ENCODE assay signal across 11 mouse cellular contexts in genomic region chr12:17097800-17098271, GRCm38 (mm10).
DNase-seq lines count a peak whose midpoint lies in the region; ATAC-seq lines count a peak whose summit lies in the region.
"Had no signal": no experiment of that assay in that cellular context is flagged by ENCODE, and none has a peak within 500 bp of the region (broad histone marks: within the 10 kb centered on the region; RNA-seq: fewer than 3 reads in every experiment).

No protein-coding gene starts in this region.

- peak; percentile 65 to 73 for DNase-seq in right cerebral cortex, adult 2 months (ENCODE audit: low spot score in 2 of 2)
- no peak for DNase-seq in right cerebral cortex, postnatal 25 days
- no peak for DNase-seq in gastrocnemius, postnatal 10 days
- no peak for DNase-seq in spleen, adult 18-20 months
- DNase-seq in heart, postnatal 36 days = no peak
- DNase-seq: adrenal gland, postnatal 25 days; lung, adult 2 months had no signal

- WGBS in hindbrain, embryonic 12.5 days = 38% methylated on average over 15 of the region's 15 CpGs
- 8% methylated on average over 15 of the region's 15 CpGs for WGBS in limb, embryonic 13.5 days
- WGBS in kidney, embryonic 14.5 days = 48% methylated on average over 15 of the region's 15 CpGs

- peak; percentile 58 for ATAC-seq in hindbrain, embryonic 12.5 days (ENCODE audit: low FRiP score)
- peak; percentile 40 for ATAC-seq in limb, embryonic 13.5 days (ENCODE audit: low FRiP score, low read depth)
- no peak for ATAC-seq in kidney, embryonic 14.5 days (ENCODE audit: low FRiP score, low TSS enrichment)
- ATAC-seq: intestine, embryonic 15.5 days had no signal

- H3K4me2 ChIP-seq in hindbrain, embryonic 12.5 days (replicated peaks) = peak overlapping the region; percentile 39
- peak overlapping the region; percentile 54 for H3K4me2 ChIP-seq in limb, embryonic 13.5 days (replicated peaks)
- H3K4me2 ChIP-seq in kidney, embryonic 14.5 days (replicated peaks; ENCODE audit: low read depth, low read length) = no peak overlapping the region
- H3K4me2 ChIP-seq: intestine, embryonic 15.5 days had no signal

- H3K9ac ChIP-seq in hindbrain, embryonic 12.5 days = no peak overlapping the region
- H3K9ac ChIP-seq in limb, embryonic 13.5 days = peak overlapping the region; percentile 39; the same call in 1 of the 2 replicates
- no peak overlapping the region for H3K9ac ChIP-seq in kidney, embryonic 14.5 days (ENCODE audit: low read depth, low read length)
- H3K9ac ChIP-seq: intestine, embryonic 15.5 days had no signal

- no peaks in the 10 kb centered on the region for H3K9me3 ChIP-seq in hindbrain, embryonic 12.5 days (replicated peaks)
- no peaks in the 10 kb centered on the region for H3K9me3 ChIP-seq in limb, embryonic 13.5 days
- H3K9me3 ChIP-seq in kidney, embryonic 14.5 days (ENCODE audit: control insufficient read depth, low read length) = no peaks in the 10 kb centered on the region
- H3K9me3 ChIP-seq: intestine, embryonic 15.5 days had no signal

- no peaks in the 10 kb centered on the region for H3K27me3 ChIP-seq in hindbrain, embryonic 12.5 days
- 0 out of 2 replicates have a peak, but pooled peaks cover 3% of the 10 kb centered on the region for H3K27me3 ChIP-seq in limb, embryonic 13.5 days
- no peaks in the 10 kb centered on the region for H3K27me3 ChIP-seq in kidney, embryonic 14.5 days (ENCODE audit: control insufficient read depth, insufficient read depth, low read length)
- H3K27me3 ChIP-seq: intestine, embryonic 15.5 days had no signal

- H3K4me3 ChIP-seq in hindbrain, embryonic 12.5 days = no peak overlapping the region
- H3K4me3 ChIP-seq in limb, embryonic 13.5 days = peak overlapping the region; percentile 11; the same call in 1 of the 2 replicates
- H3K4me3 ChIP-seq in kidney, embryonic 14.5 days (ENCODE audit: low read length) = no peak overlapping the region
- H3K4me3 ChIP-seq: intestine, embryonic 15.5 days had no signal

- intact Hi-C loops in heart, postnatal 36 days (cut with DNase I) = no loop called here

- H3K4me1 ChIP-seq in hindbrain, embryonic 12.5 days = peaks cover 25% of the 10 kb centered on the region
- H3K4me1 ChIP-seq in limb, embryonic 13.5 days = peaks cover 27% of the 10 kb centered on the region
- no peaks in the 10 kb centered on the region for H3K4me1 ChIP-seq in kidney, embryonic 14.5 days (ENCODE audit: control insufficient read depth, insufficient read depth, low read length)
- H3K4me1 ChIP-seq: intestine, embryonic 15.5 days had no signal

- no peaks in the 10 kb centered on the region for H3K36me3 ChIP-seq in hindbrain, embryonic 12.5 days
- no peaks in the 10 kb centered on the region for H3K36me3 ChIP-seq in limb, embryonic 13.5 days
- no peaks in the 10 kb centered on the region for H3K36me3 ChIP-seq in kidney, embryonic 14.5 days (ENCODE audit: control insufficient read depth, insufficient read depth, low read length)
- H3K36me3 ChIP-seq: intestine, embryonic 15.5 days had no signal

- peak overlapping the region; percentile 64 for H3K27ac ChIP-seq in hindbrain, embryonic 12.5 days
- peak overlapping the region; percentile 33; the same call in 1 of the 2 replicates for H3K27ac ChIP-seq in limb, embryonic 13.5 days
- no peak overlapping the region for H3K27ac ChIP-seq in kidney, embryonic 14.5 days (ENCODE audit: low read depth, low read length)
- H3K27ac ChIP-seq: intestine, embryonic 15.5 days had no signal

Comparison
In these comparisons a context has a peak if more than half of its experiments do, and no peak if none do; other contexts are left out.
1. DNase-seq: peak in right cerebral cortex, adult 2 months (2 of 2); none in right cerebral cortex, postnatal 25 days (single experiment), gastrocnemius, postnatal 10 days (single experiment), spleen, adult 18-20 months (0 of 2) and heart, postnatal 36 days (0 of 2).